Mouse (Mus musculus) gastrocnemius, postnatal 36 days (tissue): ENCODE results near the gene Fzr1. TPM values are rescaled to one million over a fixed set of nuclear protein-coding genes. Genes with fewer than 3 reads are reported as not detected.

Experiments used
- DNase-seq, 2 experiments: peaks; one replicate each; pipeline ENCODE4 v3.0.0; 2022
- intact Hi-C: fragments of 180-260 bp; cut with DNase I; formaldehyde crosslinking; loops from one replicate; pipeline ENCODE4 v1.15.1; 2025
- total RNA-seq, 2 experiments: library from RNA; stranded (reverse); gene quantifications; 2 replicates each; pipeline ENCODE4 v1.2.3; 2021

Gene Fzr1
- total RNA-seq, 2 experiments from 2014 or later, result 14.2 to 15.9 TPM

DNA sequence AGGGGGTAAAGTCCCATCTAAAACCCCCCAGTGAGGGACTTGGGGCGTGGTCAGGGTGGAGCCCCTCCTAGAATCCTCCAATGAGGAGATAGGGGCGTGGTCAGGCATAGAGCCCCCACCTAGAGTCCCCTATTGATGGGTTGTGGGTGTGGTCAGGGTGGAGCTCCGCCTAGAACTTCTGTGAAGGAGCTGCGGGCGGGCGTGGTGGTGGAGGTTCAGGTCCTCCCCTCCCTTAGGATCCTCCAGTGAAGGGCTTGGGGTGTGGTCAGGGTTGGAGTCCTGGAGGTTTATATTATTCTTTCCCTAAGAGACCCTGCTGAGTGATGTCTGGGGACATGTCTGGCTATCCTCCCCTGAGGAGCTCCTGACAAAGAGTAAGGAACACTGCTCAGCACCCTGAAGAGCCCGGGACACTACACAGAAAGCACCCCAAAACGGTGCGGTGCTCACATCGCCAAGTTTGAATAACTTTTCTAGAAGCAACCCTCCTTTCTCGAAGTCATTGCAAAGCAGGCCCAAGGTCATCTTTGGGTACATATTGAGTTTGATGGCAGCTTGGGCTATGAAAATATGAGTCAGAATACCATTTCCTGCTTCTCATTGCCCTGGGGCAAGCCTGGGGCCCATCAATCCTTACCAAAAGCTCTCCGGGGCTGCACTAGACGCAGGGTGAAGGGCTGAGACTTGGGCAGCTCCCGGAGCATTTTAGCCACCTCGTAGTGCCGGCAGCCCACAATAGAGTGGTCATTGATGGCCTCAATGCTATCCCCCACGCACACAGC, 37.6 kb downstream of the Fzr1 start:
- DNase-seq, result no peak
- intact Hi-C loops, result no loop called here

DNA sequence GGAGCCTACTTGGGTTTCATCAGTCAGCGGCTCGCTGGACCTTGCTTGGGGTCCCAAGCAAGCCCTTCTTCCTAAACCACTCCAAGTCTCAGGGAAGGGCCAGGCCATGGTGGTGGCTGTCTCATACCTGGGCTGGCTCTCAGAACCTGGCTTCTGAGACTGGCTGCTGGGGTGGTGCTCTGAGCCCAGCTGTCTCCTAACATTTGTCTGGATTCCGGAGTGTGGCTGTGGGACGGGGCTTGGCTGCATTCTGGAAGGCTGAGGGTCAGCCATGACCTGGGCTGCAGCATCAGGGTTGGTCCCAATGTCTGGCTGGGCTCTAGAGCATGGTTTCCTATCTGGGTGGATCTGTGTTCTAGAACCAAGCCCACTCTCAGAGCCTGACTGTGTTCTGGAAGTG, 41.8 kb downstream of the Fzr1 start:
- intact Hi-C loops, result no loop called here
- no peak for DNase-seq

GRCm38 (mm10) chr10:81335393-81336340, 42.6 kb downstream of the Fzr1 start:
- intact Hi-C loops, result no loop called here
- DNase-seq, result no peak

GRCm38 (mm10) chr10:81334324-81334723, 44.0 kb downstream of the Fzr1 start:
- intact Hi-C loops, result no loop called here

DNA sequence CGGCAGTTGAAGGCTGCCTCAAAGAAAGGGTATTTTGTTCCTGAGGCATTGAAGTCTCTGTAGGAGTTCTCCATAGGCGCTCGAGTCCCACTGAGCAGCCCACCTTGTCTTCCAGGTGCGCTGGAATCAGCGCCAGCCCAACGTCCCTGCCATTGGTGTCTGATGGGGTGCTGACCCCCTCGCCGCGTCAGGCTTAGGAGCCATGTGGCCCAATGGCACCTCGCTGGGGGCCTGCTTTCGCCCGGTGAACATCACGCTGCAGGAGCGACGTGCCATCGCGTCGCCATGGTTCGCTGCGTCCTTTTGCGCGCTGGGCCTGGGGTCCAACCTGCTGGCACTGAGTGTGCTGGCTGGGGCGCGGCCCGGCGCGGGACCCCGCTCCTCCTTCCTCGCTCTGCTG, 46.0 kb downstream of the Fzr1 start:
- intact Hi-C loops, result no loop called here
- no peak for DNase-seq

More at GRCm38 (mm10) chr10:81334324-81334723, 44.0 kb downstream of the Fzr1 start:
- DNase-seq, result no peak

DNA sequence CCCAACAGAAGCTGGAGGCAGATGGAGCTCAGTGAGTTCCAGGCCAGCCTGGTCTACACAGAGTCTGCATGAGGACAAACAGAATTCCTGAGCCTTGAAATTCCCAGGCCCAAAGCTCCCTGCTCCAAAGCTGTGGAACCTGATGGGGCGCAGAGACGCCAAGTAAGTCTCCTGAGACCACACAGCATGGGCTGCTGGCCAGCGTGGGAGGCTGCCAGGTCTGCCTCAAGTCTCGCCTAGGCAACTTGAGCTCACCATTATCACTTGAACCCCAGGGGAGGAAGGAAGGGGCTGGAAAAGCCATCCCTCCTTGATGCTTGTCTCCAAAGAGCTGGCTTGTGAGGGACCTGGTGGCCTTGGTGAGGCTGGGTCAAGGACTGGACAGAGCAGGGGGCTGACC, 48.3 kb downstream of the Fzr1 start:
- DNase-seq, result peak in 1 of 2 experiments; percentile 68
- intact Hi-C loops, result no loop called here

GRCm38 (mm10) chr10:81329194-81329975, 48.9 kb downstream of the Fzr1 start:
- intact Hi-C loops, result no loop called here
- DNase-seq, result no peak

GRCm38 (mm10) chr10:81328386-81328785, 49.9 kb downstream of the Fzr1 start, which contains the start of gene Tbxa2r:
Gene Tbxa2r (plus strand): TSS chr10:81328731.
- intact Hi-C loops, result no loop called here
- DNase-seq, result peak in 1 of 2 experiments; percentile 44

GRCm38 (mm10) chr10:81327959-81328358, 50.4 kb downstream of the Fzr1 start:
- intact Hi-C loops, result no loop called here

DNA sequence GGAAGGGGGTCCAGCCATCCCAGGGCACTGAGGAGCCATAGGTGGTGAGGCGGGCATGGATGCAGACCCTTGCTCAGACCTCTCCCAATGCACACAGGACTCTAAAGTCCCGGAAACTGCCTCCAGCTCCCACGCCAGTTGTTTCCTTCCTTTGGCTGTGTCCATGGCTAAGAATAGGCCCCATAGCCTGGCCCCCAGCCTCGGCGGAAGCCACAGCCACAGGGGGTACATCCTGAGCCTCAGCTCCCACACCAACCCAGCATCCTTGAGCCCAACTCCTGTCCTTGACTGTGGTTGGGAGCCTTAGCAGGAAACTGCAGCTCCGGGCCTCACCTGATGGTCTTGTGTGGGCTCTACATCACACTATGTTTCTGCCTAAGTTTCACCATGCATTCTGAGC, 51.5 kb downstream of the Fzr1 start:
- intact Hi-C loops, result no loop called here
- DNase-seq, result no peak

More at GRCm38 (mm10) chr10:81327959-81328358, 50.4 kb downstream of the Fzr1 start:
- DNase-seq, result no peak

DNA sequence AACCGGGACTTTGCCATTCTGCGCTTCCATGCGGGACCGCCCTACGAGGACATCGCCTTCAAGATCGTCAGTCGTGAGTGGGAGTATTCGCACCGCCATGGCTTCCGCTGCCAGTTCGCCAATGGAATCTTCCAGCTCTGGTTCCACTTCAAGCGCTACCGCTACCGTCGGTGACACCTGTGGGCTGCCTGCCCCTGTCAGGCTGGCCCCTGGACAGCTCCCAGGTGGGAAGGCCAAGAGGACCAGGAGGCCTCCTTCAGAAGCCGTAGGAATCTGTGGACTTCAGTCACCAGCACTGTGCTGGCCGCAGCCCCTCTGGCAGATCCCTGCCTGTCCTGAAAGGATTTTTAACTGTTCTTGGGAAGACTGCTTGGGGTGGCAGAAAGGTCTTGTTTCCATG, 52.5 kb downstream of the Fzr1 start:
- no peak for DNase-seq
- intact Hi-C loops, result no loop called here

DNA sequence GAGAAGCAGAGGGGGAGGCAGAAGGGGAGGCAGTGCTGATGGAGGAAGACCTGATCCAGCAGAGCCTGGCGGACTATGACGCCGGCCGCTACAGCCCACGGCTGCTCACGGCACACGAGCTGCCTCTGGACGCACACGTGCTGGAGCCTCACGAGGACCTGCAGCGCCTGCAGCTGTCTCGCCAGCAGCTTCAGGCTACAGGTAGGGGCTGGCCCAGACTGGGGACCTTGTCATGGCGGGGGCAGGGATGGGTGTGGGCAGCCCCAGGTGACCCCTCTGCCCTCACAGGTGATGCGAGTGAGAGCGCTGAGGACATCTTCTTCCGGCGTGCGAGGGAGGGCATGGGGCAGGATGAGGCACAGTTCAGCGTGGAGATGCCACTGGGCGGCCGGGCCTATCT, 53.1 kb downstream of the Fzr1 start:
- intact Hi-C loops, result no loop called here
- DNase-seq, result no peak

DNA sequence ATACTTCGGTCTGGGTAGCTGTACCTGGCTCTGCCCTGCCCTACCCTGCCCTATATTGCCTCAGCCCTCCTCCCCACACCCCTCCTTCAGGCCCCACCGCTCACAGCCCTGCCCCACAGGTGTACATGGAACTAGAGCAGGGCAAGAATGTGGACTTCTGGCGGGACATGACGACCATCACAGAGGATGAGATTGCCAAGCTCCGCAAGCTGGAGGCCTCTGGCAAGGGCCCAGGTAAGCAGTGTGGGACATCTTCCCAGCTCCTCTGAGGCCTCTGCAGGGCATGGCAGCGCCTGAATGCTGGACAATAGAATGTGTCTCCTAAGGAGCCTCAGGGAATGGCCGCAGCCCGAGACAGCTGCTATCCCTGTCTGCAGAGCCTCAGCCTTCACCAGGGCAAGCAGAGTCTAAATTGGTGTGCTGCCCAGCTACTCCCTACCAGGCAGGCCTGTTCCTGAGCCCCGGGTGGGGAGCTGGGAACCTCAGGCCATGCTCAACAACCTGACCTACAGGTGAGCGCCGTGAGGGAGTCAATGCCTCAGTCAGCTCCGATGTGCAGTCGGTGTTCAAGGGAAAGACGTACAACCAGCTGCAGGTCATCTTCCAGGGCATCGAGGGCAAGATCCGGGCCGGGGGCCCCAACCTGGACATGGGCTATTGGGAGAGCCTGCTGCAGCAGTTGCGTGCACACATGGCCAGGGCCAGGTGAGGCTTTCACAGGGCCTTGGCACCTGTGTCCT, 54.4 kb downstream of the Fzr1 start:
- no peak for DNase-seq
- intact Hi-C loops, result no loop called here

- intact Hi-C loops, result no loop called here
- DNase-seq, result no peak
Measured at GRCm38 (mm10) chr10:81323141-81323775, 55.1 kb downstream of the Fzr1 start.

GRCm38 (mm10) chr10:81322444-81322843, 55.9 kb downstream of the Fzr1 start:
- intact Hi-C loops, result no loop called here
- no peak for DNase-seq

- intact Hi-C loops, result loop anchor here (2.0 kb wide), 1 partner anchor 29 kb away; the partner anchor contains the start of gene Pip5k1c
- no peak for DNase-seq
Measured at GRCm38 (mm10) chr10:81321436-81321835, 56.9 kb downstream of the Fzr1 start.

DNA sequence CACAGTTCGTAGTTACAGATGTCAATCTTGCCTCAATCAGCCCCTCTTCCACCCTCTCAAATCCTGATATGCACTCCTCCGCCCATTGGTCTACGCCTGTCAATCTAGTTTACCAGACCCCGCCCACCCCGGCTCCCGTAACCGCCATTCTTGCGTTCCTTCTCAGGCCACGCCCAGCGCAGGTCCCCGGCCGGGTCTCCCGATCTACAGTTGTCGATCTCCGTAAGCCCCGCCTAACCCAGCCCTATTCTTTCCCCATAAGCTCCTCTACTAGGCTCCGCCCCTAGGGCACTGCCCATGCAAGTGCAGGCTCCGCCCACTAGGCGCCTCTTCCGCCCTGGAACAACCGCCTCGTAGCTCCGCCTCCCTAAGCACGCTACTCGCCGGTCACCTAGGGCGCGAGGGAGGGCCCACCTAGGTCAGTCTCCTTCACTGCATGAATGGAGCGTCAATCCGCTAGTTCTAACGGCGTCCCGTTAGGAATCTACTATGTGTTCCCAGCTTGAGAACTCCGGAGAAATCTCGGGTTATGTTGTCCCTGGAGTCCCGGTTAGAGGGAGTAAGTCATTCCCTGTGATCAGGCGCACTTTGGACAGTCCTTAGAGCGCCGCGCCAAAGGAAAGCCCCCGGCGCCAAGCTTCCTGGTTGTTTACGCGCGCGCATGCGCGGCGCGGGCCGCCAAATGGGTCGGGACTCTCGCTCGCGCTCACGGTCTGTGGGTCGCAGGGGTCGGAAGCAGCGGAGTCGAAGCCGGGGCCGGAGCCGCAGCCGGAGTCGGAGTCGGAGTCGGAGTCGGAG, 57.6 kb downstream of the Fzr1 start, which contains the start of gene Cactin:
Gene Cactin (plus strand): TSS at position 554 of the 798 bp plus-strand sequence.
- intact Hi-C loops, result loop anchor here (2.0 kb wide), 1 partner anchor 28 kb away; the partner anchor contains the start of gene Pip5k1c
- DNase-seq, result peak; percentile 95 to 99
